Mouse (Mus musculus): Measurements from ENCODE around the gene Plekha7. TPM values are rescaled to one million over a fixed set of nuclear protein-coding genes. Genes with fewer than 3 reads are reported as not detected.

The Plekha7 gene
- polyA plus RNA-seq, 1 experiment from 2014 or later: 7.0 TPM

DNA sequence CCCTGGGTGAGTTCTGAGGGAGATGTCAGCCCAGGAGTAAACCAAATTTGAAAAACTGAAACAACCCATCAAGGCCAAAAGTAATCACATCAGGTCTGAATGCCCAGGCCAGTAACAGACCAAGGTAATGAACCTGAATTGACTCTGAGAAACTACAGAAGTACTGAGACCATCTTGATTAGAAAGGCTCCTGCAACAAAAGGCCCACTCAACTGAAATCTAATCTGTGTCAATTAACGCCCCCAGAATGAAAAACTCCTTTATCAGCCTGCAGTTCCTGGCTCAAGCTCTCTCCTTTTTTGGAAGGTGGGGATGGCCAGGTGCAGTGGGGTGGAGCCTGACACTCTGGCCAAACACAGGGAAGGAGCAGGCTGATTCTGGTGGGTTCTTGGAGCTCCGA, 45.7 kb downstream of the Plekha7 start:
- no peaks in the 10 kb centered on the region for H3K4me1 ChIP-seq (ENCODE audit: control insufficient read depth, insufficient read depth, low read length)
- 32% methylated on average over 2 of the region's 2 CpGs for WGBS
- no peaks in the 10 kb centered on the region for H3K36me3 ChIP-seq (ENCODE audit: control insufficient read depth, insufficient read depth, low read length)
- H3K4me2 ChIP-seq (ENCODE audit: low read length): no peak overlapping the region
- H3K9me3 ChIP-seq (ENCODE audit: control insufficient read depth, low read length): no peaks in the 10 kb centered on the region
- H3K4me3 ChIP-seq (replicated peaks; ENCODE audit: low read depth, low read length): no peak overlapping the region
- no peak for DNase-seq
- ATAC-seq (ENCODE audit: low FRiP score, low TSS enrichment): no peak
- H3K27me3 ChIP-seq (ENCODE audit: control insufficient read depth, insufficient read depth, low read length): no peaks in the 10 kb centered on the region
- no peak overlapping the region for H3K9ac ChIP-seq (replicated peaks; ENCODE audit: low read length)
- H3K27ac ChIP-seq (replicated peaks; ENCODE audit: low read depth, low read length): no peak overlapping the region

- Histone ChIP-seq H3K4me3 (replicated peaks; ENCODE audit: low read depth, low read length) (no peak overlapping the region), H3K4me2 (ENCODE audit: low read length) (no peak overlapping the region), H3K9ac (replicated peaks; ENCODE audit: low read length) (no peak overlapping the region), H3K4me1 (ENCODE audit: control insufficient read depth, insufficient read depth, low read length) (no peaks in the 10 kb centered on the region), H3K27ac (replicated peaks; ENCODE audit: low read depth, low read length) (no peak overlapping the region), H3K9me3 (ENCODE audit: control insufficient read depth, low read length) (no peaks in the 10 kb centered on the region), H3K27me3 (ENCODE audit: control insufficient read depth, insufficient read depth, low read length) (no peaks in the 10 kb centered on the region), H3K36me3 (ENCODE audit: control insufficient read depth, insufficient read depth, low read length) (no peaks in the 10 kb centered on the region)
- DNase-seq (no peak), ATAC-seq (ENCODE audit: low FRiP score, low TSS enrichment) (no peak)
- 32% methylated on average over 4 of the region's 4 CpGs for WGBS
Observed at GRCm38 (mm10) chr7:116262101-116262500, 46.1 kb downstream of the Plekha7 start.

GRCm38 (mm10) chr7:116260826-116261615, 47.2 kb downstream of the Plekha7 start:
- Histone ChIP-seq H3K4me2 (ENCODE audit: low read length) (no peak overlapping the region), H3K36me3 (ENCODE audit: control insufficient read depth, insufficient read depth, low read length) (no peaks in the 10 kb centered on the region), H3K9ac (replicated peaks; ENCODE audit: low read length) (no peak overlapping the region), H3K4me1 (ENCODE audit: control insufficient read depth, insufficient read depth, low read length) (no peaks in the 10 kb centered on the region), H3K27ac (replicated peaks; ENCODE audit: low read depth, low read length) (no peak overlapping the region), H3K9me3 (ENCODE audit: control insufficient read depth, low read length) (no peaks in the 10 kb centered on the region), H3K27me3 (ENCODE audit: control insufficient read depth, insufficient read depth, low read length) (no peaks in the 10 kb centered on the region), H3K4me3 (replicated peaks; ENCODE audit: low read depth, low read length) (no peak overlapping the region)
- ATAC-seq (ENCODE audit: low FRiP score, low TSS enrichment) (no peak), DNase-seq (no peak)
- 83% methylated on average over 4 of the region's 4 CpGs for WGBS

DNA sequence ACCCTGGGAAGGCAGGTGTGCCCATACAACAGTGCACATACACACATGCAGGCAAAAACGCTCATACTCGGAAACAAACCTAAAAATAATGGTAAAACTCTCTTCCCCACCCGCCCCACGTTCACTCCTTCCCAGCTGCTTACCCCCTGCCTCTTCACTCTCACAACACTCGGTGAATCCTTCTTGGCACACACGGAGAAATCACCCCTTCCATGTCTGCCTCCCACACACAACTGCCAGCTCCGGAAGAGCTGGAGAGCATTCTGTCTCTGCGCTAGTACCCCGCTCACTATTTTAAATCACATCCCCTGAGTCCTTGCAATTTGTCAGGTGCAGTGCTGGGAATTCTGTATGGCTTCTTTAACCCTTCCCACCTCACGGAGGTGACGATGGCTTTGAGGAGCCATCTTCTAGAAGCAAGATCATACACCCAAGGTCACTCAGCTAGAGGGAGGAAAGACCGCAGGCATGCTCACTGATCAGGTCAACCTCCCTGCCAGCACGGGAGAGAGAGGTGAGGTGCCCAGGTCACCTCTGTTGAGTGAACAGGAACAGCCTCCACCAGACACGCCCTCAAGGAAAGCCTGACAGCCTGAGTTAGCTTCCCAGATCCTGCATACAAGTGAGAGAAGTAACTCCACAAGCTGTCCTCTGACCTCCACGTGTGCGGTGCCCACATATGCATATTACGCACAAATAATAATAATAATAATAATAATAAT, 49.6 kb downstream of the Plekha7 start:
- no peaks in the 10 kb centered on the region for H3K4me1 ChIP-seq (ENCODE audit: control insufficient read depth, insufficient read depth, low read length)
- no peaks in the 10 kb centered on the region for H3K9me3 ChIP-seq (ENCODE audit: control insufficient read depth, low read length)
- ATAC-seq (ENCODE audit: low FRiP score, low TSS enrichment) (no peak), DNase-seq (no peak)
- H3K4me2 ChIP-seq (ENCODE audit: low read length): no peak overlapping the region
- H3K36me3 ChIP-seq (ENCODE audit: control insufficient read depth, insufficient read depth, low read length): no peaks in the 10 kb centered on the region
- H3K9ac ChIP-seq (replicated peaks; ENCODE audit: low read length): no peak overlapping the region
- no peak overlapping the region for H3K4me3 ChIP-seq (replicated peaks; ENCODE audit: low read depth, low read length)
- no peaks in the 10 kb centered on the region for H3K27me3 ChIP-seq (ENCODE audit: control insufficient read depth, insufficient read depth, low read length)
- WGBS: 90% methylated on average over 17 of the region's 17 CpGs
- no peak overlapping the region for H3K27ac ChIP-seq (replicated peaks; ENCODE audit: low read depth, low read length)

GRCm38 (mm10) chr7:116257953-116258352, 50.2 kb downstream of the Plekha7 start:
- no peak overlapping the region for H3K4me3 ChIP-seq (replicated peaks; ENCODE audit: low read depth, low read length)
- H3K4me2 ChIP-seq (ENCODE audit: low read length): no peak overlapping the region
- H3K27me3 ChIP-seq (ENCODE audit: control insufficient read depth, insufficient read depth, low read length): no peaks in the 10 kb centered on the region
- no peaks in the 10 kb centered on the region for H3K9me3 ChIP-seq (ENCODE audit: control insufficient read depth, low read length)
- H3K27ac ChIP-seq (replicated peaks; ENCODE audit: low read depth, low read length): no peak overlapping the region
- DNase-seq: no peak
- no peaks in the 10 kb centered on the region for H3K36me3 ChIP-seq (ENCODE audit: control insufficient read depth, insufficient read depth, low read length)
- 96% methylated on average over 10 of the region's 10 CpGs for WGBS
- H3K4me1 ChIP-seq (ENCODE audit: control insufficient read depth, insufficient read depth, low read length): no peaks in the 10 kb centered on the region
- no peak overlapping the region for H3K9ac ChIP-seq (replicated peaks; ENCODE audit: low read length)
- no peak for ATAC-seq (ENCODE audit: low FRiP score, low TSS enrichment)

DNA sequence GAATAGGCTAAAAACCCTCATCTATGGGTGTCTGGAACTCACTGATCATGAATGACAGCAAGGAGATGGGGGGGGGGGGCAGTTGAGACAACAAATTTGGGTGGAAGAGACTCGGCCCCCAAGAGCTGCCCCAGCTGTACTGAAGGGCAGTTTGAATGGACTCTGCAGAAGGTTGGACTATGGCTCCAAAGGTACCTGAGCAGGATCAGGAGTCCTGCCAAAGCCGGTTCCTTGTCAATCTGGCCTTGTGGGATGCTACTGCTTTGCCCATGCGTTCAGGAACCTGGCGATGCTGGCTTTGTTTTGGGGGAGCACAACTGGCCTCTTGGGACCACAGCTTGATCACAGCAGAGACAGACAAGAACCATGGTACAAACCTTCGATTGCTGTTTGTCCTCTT, 52.5 kb downstream of the Plekha7 start:
- Histone ChIP-seq H3K36me3 (ENCODE audit: control insufficient read depth, insufficient read depth, low read length) (no peaks in the 10 kb centered on the region), H3K27me3 (ENCODE audit: control insufficient read depth, insufficient read depth, low read length) (no peaks in the 10 kb centered on the region), H3K4me1 (ENCODE audit: control insufficient read depth, insufficient read depth, low read length) (no peaks in the 10 kb centered on the region), H3K27ac (replicated peaks; ENCODE audit: low read depth, low read length) (no peak overlapping the region), H3K9ac (replicated peaks; ENCODE audit: low read length) (no peak overlapping the region), H3K9me3 (ENCODE audit: control insufficient read depth, low read length) (no peaks in the 10 kb centered on the region), H3K4me2 (ENCODE audit: low read length) (no peak overlapping the region), H3K4me3 (replicated peaks; ENCODE audit: low read depth, low read length) (no peak overlapping the region)
- 92% methylated on average over 5 of the region's 5 CpGs for WGBS
- DNase-seq (no peak), ATAC-seq (ENCODE audit: low FRiP score, low TSS enrichment) (no peak)

DNA sequence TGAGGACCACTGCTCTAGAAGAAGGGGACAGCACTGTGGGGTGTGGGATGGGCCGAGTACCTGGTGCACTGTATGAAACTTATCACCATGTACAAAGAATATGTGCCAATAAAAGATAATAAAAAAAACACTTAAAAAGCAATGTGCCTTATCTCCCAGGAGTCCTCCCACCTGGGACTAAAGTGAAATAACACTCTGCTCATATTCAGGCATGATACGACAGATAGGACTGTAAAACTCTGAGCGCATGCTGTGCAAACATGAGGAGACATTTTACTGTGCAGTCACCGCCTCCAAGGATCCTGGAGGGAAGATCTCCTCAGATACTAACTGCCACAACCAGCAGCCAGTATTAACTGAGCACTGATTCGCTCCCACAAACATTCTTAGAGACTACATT, 53.5 kb downstream of the Plekha7 start:
- Histone ChIP-seq H3K9ac (replicated peaks; ENCODE audit: low read length) (no peak overlapping the region), H3K4me3 (replicated peaks; ENCODE audit: low read depth, low read length) (no peak overlapping the region), H3K9me3 (ENCODE audit: control insufficient read depth, low read length) (no peaks in the 10 kb centered on the region), H3K4me1 (ENCODE audit: control insufficient read depth, insufficient read depth, low read length) (no peaks in the 10 kb centered on the region), H3K27ac (replicated peaks; ENCODE audit: low read depth, low read length) (no peak overlapping the region), H3K36me3 (ENCODE audit: control insufficient read depth, insufficient read depth, low read length) (no peaks in the 10 kb centered on the region), H3K4me2 (ENCODE audit: low read length) (no peak overlapping the region), H3K27me3 (ENCODE audit: control insufficient read depth, insufficient read depth, low read length) (no peaks in the 10 kb centered on the region)
- no peak for ATAC-seq (ENCODE audit: low FRiP score, low TSS enrichment)
- no peak for DNase-seq
- WGBS: 94% methylated on average over 5 of the region's 5 CpGs

GRCm38 (mm10) chr7:116252470-116252869, 55.7 kb downstream of the Plekha7 start:
- no peak overlapping the region for H3K27ac ChIP-seq (replicated peaks; ENCODE audit: low read depth, low read length)
- H3K4me3 ChIP-seq (replicated peaks; ENCODE audit: low read depth, low read length): no peak overlapping the region
- WGBS: 88% methylated on average over 4 of the region's 4 CpGs
- H3K4me1 ChIP-seq (ENCODE audit: control insufficient read depth, insufficient read depth, low read length): no peaks in the 10 kb centered on the region
- DNase-seq: no peak
- no peak overlapping the region for H3K9ac ChIP-seq (replicated peaks; ENCODE audit: low read length)
- H3K27me3 ChIP-seq (ENCODE audit: control insufficient read depth, insufficient read depth, low read length): no peaks in the 10 kb centered on the region
- H3K4me2 ChIP-seq (ENCODE audit: low read length): no peak overlapping the region
- ATAC-seq (ENCODE audit: low FRiP score, low TSS enrichment): no peak
- no peaks in the 10 kb centered on the region for H3K36me3 ChIP-seq (ENCODE audit: control insufficient read depth, insufficient read depth, low read length)
- H3K9me3 ChIP-seq (ENCODE audit: control insufficient read depth, low read length): no peaks in the 10 kb centered on the region

DNA sequence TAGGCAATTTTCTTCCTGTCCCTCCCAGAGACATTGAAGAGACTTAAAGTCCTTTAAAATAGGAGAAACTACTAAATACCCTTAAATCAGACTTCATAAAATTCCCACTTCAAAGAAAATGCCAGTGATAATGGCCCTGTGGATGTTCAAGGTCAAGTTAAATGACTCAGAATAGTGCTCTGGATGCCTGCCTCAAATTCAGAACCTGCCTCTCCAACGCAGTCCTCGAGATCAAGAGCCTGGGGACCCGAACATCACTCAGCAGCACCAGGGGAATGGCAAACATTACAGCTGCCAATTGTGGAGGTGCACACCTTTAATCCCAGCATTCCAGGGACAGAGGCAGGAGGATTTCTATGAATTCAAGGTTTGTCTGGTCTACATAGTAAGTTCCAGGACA, 56.7 kb downstream of the Plekha7 start:
- Histone ChIP-seq H3K9me3 (ENCODE audit: control insufficient read depth, low read length) (no peaks in the 10 kb centered on the region), H3K4me2 (ENCODE audit: low read length) (no peak overlapping the region), H3K4me1 (ENCODE audit: control insufficient read depth, insufficient read depth, low read length) (peaks cover 7% of the 10 kb centered on the region), H3K27me3 (ENCODE audit: control insufficient read depth, insufficient read depth, low read length) (no peaks in the 10 kb centered on the region), H3K36me3 (ENCODE audit: control insufficient read depth, insufficient read depth, low read length) (no peaks in the 10 kb centered on the region), H3K9ac (replicated peaks; ENCODE audit: low read length) (no peak overlapping the region), H3K4me3 (replicated peaks; ENCODE audit: low read depth, low read length) (no peak overlapping the region), H3K27ac (replicated peaks; ENCODE audit: low read depth, low read length) (no peak overlapping the region)
- 93% methylated on average over 3 of the region's 3 CpGs for WGBS
- DNase-seq (no peak), ATAC-seq (ENCODE audit: low FRiP score, low TSS enrichment) (no peak)
